Mouse (Mus musculus) stomach, postnatal 0 days (tissue): Measurements from ENCODE around the gene Apol9a.

Experiments
- CTCF ChIP-seq: IDR thresholded peaks from 2 replicates; pipeline ENCODE4 v1.5.1; 2016; ENCODE audit warnings: antibody characterized with exemption, low read depth, mild to moderate bottlenecking, moderate library complexity
- EP300 ChIP-seq: optimal IDR thresholded peaks from 2 replicates; pipeline ENCODE3; 2016; ENCODE audit warnings: antibody characterized with exemption

DNA sequence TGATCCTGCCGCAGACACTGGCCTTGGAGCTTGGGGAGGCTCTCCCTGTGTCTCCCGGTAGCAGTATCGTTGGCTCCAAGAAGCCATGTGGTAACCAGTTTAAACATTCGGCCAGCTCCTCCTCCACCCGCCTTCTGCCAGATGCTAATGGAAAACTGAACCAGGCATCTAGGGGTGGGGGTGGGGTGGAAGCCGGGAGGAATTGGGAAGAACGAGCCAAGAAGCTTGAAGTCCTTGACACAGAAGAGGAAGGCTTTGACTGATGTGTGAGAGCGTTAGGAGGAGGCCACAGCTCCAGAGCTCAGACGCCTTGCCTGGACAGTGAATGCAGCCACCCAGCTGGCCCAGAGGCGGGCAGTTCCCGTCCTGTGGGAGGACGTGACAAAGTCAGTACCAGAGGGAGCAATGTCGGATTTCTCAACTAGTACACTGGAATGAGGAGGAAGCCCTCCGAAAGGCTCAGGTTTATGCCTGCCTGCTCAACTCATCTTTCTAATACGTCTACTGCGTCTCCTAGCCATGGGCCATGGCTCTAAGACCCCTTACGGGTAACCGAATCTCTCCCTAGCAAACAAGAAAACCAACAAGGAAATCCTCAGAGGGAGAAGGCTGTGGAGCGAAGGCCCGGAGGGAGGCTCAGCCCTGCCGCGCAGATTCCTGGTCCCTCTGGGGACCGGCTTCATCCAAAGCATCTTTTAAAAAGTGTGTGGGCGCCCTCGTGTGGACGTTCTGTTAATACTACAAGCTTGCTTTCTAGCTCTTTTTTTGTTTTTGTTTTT, 44.0 kb downstream of the Apol9a start:
- TF ChIP-seq CTCF = peak; percentile 75
- no peak for TF ChIP-seq EP300
